Mouse (Mus musculus) heart, postnatal 14 days (tissue): ENCODE data around the gene Hid1. TPM values are rescaled to one million over a fixed set of nuclear protein-coding genes. Genes with fewer than 3 reads are reported as not detected.
A peak's percentile ranks its signal among the peaks of the same experiment; 100 is the strongest.
"Not testable (repeated sequence)": the region's sequence is repeated elsewhere in the genome, so short reads cannot be mapped to it uniquely, and the experiment has no call there.

Experiments used
- DNase-seq, 2 experiments: peaks; one replicate each; pipeline ENCODE4 v3.0.0; 2021 to 2022
- intact Hi-C: fragments of 180-260 bp; cut with DNase I; formaldehyde crosslinking; loops from one replicate; pipeline ENCODE4 v1.15.1; 2025
- long read RNA-seq, 2 experiments: library from polyadenylated mRNA; stranded (forward); transcript quantifications; one replicate each; pipeline ENCODE4 v2.0.0; 2021
- total RNA-seq, 2 experiments: library from RNA; stranded (reverse); gene quantifications; 2 replicates each; pipeline ENCODE4 v1.2.3; 2021

The Hid1 gene
- total RNA-seq: 1 to 10 TPM; 5.2 to 6.6 TPM
- long read RNA-seq, experiment 1, partial matches to known transcripts: 2 of 4 reads
- long read RNA-seq, experiment 1, other reads (novel, unspliced or antisense): 1 of 4 reads
- long read RNA-seq, experiment 2, transcript Hid1-201 (19 exons, 3,236 nt): major isoform, 8 of 15 reads
- long read RNA-seq, experiment 2, partial matches to known transcripts: 5 of 15 reads
- long read RNA-seq, experiment 2, other reads (novel, unspliced or antisense): 2 of 15 reads

GRCm38 (mm10) chr11:115367395-115367944 lies at the start of gene Hid1:
Hid1 (minus strand) TSS chr11:115367756.
- peak; percentile 77 to 82 for DNase-seq
- intact Hi-C loops: no loop called here

DNA sequence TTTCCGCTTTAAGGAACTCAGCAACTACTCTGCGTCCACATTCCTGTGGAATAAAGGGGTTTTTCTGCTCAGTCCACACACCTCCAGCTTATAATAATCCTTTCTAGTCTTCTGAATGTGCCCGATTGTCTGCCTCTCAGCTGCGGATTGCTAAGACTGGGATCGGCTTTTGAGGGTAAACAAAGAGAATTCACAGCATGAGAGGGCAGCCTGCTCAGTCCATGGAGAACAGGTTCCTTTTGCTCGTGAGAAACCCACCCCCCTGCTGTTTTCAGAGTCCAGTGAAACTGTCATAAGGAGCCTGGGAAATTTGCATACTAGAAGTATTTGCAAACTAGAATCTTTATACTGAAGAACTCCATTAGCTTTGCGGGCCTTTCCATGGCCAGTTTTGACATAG lies 42.0 kb upstream of the Hid1 start:
- intact Hi-C loops: no loop called here

DNA sequence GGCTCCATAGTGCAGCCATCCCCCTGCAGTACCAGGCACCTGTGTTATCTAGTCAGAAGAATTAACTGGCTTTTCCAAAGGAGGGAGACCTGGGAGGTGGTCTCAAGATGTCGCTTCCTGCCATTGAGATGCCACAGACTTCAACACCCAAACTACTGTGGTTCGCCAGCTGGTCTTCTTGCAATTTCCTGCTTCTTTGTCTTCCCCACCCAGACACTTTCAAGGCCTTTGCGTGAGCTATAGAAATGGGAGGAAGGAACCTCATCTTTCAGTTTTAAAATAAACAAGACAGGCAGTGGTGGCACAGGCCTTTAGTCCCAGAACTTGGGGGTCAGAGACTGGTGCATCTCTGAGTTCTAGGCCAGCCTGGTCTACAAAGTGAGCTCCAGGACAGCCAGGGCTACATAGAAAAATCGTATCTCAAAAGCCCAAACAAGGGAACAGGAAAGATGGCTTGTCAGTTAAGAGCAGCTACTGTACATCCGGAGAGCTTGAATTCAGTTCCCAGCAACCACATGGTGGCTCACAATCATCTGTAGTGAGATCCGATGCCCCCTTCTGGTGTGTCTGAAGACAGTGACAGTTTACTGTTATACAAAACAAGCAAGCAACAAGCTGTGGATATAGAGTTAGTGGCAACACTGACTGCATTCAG lies 40.8 kb upstream of the Hid1 start:
- intact Hi-C loops: no loop called here
- DNase-seq: no peak

More for the DNA sequence above, 42.0 kb upstream of the Hid1 start:
- no peak for DNase-seq

- DNase-seq: no peak
- intact Hi-C loops: no loop called here
Measured at GRCm38 (mm10) chr11:115406858-115407401, 39.4 kb upstream of the Hid1 start.

- DNase-seq: no peak
- intact Hi-C loops: no loop called here
Measured at GRCm38 (mm10) chr11:115405723-115406122, 38.2 kb upstream of the Hid1 start.

DNA sequence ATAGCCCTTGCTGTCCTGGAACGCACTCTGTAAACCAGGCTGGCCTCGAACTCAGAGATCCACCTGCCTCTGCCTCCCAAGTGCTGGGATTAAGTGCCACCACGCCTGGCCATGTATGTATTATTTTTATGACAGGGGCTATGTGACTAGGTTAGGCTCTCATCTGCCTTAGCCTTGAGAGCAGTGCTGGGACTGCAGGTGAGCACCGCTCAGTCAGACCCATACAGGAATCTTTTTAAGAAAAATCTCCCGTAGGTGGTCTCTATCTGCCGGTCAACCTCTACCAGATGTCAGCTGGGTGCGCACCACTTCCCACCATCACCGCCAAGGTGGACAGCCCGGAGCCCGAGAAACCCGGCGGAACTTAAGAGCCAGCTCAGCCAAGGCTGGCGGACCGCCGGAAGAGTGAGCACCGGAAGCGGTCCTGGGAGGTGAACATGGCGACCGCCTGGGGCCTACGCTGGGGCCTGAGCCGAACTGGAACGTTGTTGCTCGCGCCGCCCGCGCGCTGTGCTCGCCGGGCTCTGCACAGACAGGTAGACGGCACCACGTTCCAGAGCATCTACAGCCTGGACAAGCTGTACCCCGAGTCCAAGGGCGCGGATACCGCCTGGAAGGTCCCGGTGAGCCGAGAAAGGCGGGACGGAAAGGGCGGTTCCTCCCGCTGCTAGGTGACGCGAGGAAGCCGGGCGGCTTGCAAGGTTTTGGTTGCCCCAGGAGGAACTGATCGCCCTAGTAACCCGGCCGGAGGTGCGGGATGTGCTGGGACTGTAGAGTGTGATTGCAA lies 36.0 kb upstream of the Hid1 start, which contains the start of gene Mrpl58:
Mrpl58 (plus strand) TSS at position 415 of the 787 bp plus-strand sequence.
- intact Hi-C loops: loop anchor here (2.0 kb wide), 1 partner anchor 21 kb away; no protein-coding TSS in a partner anchor
- DNase-seq: peak; percentile 87 to 93

DNA sequence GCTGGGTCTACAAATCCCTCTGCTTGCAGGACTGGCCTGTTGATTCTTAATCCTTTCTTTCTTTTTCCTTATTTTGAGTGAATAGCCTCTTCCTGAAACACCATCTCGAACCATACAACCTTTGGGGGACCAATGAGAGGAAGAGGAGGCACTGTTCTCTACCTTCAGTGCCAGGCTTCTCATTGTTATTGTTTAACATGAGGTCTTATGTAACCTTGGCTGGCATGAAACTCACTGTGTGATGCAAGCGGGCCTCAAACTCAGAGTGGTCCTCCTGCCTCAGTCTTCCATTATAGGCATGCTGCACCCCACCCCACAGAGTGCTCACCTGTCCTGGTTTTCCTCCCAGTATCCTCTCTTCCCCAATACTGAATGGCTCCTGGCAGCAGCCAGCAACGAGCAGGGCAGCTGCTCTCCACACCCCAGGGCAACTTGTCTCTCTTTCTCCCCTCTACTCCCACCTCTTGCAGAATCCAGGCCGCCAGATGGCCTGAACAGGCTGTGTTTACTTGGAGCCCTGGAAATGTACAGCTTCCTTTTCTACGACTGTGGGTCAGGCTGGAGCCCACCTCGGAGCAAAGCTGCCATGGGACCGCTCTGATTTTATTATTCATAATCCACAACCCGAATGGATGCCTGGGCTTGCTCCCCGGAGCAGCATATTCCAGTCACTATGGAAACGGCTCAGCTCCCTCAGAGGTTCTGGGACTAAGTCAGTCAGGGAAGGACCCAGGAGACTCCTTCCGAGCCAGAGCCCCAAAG lies 33.3 kb upstream of the Hid1 start:
- no peak for DNase-seq
- intact Hi-C loops: no loop called here

DNA sequence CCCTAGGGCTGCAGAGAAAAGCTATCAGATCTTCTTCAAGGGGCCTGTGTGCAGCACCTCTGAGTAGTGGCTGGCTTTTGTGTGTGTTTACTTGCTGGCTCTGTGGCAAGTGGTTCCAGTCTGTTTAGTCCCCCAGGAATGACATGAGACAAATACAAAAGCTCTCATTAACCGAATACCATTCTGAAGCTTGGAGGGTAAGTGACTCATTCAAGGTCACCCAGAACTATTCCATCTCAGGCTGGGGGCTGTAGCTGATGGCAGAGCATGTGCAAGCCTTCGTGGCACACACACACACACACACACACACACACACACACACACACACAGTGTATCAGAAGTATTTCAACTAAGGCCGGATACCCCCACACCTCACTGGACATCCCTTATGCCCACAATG lies 32.6 kb upstream of the Hid1 start:
- DNase-seq: no peak
- intact Hi-C loops: no loop called here

- intact Hi-C loops: no loop called here
- no peak for DNase-seq
Measured at GRCm38 (mm10) chr11:115398085-115398484, 30.5 kb upstream of the Hid1 start.

GRCm38 (mm10) chr11:115393721-115394325 lies 26.3 kb upstream of the Hid1 start:
- intact Hi-C loops: no loop called here
- no peak for DNase-seq

- no peak for DNase-seq
Measured at GRCm38 (mm10) chr11:115391358-115391757, 23.8 kb upstream of the Hid1 start.

DNA sequence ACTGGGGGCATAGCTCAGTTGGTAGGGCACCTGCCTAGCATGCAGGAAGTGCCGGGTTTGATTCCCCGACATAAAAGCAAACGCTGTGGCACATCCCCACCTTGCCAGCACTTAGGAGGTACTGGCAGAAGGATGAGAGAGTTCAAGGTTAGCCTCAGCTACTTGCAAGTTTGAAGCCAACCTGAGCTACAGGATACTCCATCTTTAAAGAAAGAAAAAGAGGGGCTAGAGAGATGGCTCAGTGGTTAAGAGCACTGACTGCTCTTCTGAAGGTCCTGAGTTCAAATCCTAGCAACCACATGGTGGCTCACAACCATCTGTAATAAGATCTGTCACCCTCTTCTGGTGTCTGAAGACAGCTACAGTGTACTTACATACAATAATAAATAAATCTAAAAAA lies 19.3 kb upstream of the Hid1 start:
- DNase-seq, intact Hi-C loops: not testable (repeated sequence)

More at GRCm38 (mm10) chr11:115391358-115391757, 23.8 kb upstream of the Hid1 start:
- intact Hi-C loops: no loop called here

DNA sequence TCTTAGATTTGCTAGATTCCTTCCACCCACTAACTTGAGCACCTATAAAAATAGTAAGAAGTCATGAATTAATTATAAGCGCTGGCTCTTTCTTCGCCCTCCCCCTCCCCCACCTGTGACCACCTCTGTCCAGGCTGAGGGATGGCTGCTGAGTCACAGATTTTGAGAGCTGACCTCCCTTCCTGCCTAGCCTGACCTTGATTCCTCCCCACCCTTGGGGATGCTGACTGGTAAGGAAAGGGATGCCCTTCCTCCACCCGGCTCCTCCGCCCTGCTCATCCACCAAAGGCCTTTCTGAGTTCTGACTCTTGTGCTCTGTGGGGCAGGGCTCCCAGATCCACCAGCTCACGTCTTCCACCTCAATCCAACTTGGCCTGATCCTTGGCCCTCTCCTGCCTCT lies 17.0 kb upstream of the Hid1 start:
- intact Hi-C loops: no loop called here
- DNase-seq: no peak

- DNase-seq: peak; percentile 38 to 44
Measured at GRCm38 (mm10) chr11:115383701-115384474, 16.3 kb upstream of the Hid1 start.

GRCm38 (mm10) chr11:115382891-115383290 lies 15.3 kb upstream of the Hid1 start:
- DNase-seq: no peak
- intact Hi-C loops: loop anchor here (2.0 kb wide), 1 partner anchor 20 kb away; the partner anchor contains the start of gene Mrpl58

More at GRCm38 (mm10) chr11:115383701-115384474, 16.3 kb upstream of the Hid1 start:
- intact Hi-C loops: loop anchor here (2.0 kb wide), 1 partner anchor 19 kb away; the partner anchor contains the start of gene Mrpl58

GRCm38 (mm10) chr11:115381743-115382539 lies 14.4 kb upstream of the Hid1 start, which contains the start of gene Cdr2l:
Cdr2l (plus strand) TSS chr11:115381916.
- DNase-seq: peak; percentile 92 to 94
- intact Hi-C loops: loop anchor here (2.0 kb wide), 1 partner anchor 21 kb away; the partner anchor contains the start of gene Mrpl58

DNA sequence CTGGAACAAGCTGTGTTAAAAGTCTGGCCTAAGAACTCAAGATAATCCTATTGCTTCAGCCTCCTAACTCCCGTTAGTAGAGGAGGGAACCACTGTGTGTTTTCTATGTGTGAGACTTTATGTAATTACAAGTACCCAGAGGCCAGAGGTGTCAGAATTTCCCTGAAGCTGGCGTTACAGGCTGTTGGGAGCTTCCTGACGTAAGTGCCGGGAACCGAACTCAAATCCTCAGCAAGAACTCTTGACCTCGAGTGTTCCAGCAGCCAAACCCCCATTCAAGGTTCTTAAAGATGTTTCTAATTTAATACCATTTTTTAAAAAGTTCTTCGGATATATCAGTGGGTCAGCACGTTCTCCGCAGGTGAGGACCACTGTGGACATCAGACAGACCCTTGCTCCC lies 13.7 kb upstream of the Hid1 start:
- intact Hi-C loops: no loop called here
- DNase-seq: no peak
